Mouse (Mus musculus) adrenal gland, adult 8-10 months (tissue): ENCODE data around the gene Trim40. TPM values are rescaled to one million over a fixed set of nuclear protein-coding genes. Genes with fewer than 3 reads are reported as not detected.

ENCODE experiments used
- DNase-seq: peaks from one replicate; pipeline ENCODE4 v3.0.0; 2022
- total RNA-seq, 4 experiments: library from RNA; stranded (reverse); gene quantifications; 2 replicates each; pipeline ENCODE4 v1.2.4; 2022

The Trim40 gene
- total RNA-seq, result 1 to 10 TPM in 3 of 4 experiments, under 1 TPM in 1; 0.42 to 6.1 (median 3.3) TPM

DNA sequence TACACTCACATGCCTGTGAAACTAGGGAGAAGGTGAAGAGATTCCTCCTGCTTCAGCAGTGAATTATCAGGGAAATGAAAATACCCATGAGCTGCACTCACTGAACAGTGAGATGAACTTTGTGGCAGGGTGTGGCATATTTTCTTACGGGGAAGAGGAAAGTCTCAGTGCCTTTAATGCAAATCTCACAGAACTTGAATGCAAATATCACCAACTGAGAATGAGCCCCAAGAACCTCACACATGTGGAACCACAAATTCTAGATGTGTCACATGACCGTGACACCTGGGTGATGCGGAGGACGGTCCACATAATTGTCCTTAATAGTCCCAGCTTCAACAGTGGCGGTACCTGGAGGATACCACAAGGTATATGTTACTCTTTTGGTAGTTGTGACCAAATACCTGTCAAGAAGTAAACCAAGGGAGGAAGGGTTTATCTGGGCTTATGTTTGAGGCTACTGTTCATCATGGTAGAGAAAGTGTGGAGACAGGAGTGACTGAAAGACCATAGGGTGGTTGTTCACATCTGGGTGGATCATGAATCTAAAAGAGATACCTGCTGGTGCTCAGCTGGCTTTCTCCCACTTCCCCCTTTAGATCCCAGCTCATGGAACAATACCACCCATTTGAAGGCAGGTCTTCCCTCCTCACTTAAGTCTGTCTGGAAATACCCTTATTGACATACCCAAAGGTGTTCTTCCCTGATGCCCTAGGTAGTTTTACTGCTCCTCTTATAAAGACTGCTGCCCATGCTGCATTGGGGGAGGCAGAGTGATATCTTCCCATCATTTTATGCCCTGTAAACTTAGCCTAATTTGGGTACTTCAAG is at the start of gene Trim40:
Trim40 (minus strand) TSS at position 51 of the 831 bp plus-strand sequence.
- no peak for DNase-seq

DNA sequence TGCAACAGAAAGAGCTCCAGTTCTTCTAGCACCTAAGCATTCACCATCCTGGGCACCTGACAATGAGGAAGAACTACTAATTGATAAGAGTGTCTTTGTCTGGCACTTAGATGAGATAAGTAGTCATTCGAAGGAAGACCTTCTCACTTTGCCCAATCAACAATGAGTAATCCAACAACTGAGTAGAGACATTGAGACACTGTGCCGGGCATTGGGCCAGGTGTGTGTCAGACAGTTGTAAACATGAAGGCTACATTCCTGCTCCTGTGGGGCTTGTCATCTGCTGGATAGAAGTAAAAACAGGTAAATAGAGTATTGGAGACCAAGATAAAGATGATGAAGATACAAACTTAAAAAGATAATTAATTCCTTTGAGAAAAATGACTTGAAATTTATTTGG is 48.1 kb upstream of the Trim40 start:
- DNase-seq, result peak; percentile 66

DNA sequence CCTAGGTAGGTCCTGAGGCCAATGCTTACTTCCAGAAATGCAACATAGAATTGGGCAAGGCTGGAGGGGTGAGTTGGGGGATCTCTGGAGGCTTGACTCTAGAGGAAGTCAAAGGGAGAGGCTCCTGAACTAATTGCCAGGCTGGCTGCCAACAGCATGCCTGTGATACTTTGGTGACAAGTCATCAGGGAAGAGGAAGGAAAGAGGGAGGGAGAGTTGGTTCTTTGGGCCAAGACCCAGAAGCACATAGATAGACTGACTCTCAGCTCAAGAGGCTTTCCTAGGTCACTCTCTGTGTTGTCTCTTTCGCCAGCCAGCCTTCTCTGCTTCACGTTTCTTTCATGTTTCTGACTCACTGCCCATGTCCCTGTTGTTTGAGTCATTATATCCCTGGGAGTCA is 41.9 kb upstream of the Trim40 start:
- peak; percentile 65 for DNase-seq

DNA sequence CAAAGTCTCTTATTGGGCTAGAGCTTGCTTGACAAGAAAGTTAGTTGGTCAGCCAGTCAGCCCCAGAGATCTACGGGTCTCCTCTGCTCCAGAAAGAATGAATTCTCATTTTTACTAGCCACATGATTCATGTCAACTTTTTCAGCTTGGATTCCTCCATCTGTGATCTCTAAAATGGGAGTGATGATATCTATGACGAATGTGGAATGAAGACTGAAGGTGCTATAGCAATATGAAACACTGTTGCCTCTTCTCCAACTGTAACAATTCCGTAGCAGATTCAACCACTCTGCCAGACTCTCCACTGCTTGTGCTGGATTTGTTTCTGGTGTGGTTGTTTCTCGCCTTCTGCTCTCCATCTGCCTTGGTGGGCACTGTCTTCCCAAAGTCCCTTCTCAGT is 41.2 kb upstream of the Trim40 start:
- DNase-seq, result no peak

DNA sequence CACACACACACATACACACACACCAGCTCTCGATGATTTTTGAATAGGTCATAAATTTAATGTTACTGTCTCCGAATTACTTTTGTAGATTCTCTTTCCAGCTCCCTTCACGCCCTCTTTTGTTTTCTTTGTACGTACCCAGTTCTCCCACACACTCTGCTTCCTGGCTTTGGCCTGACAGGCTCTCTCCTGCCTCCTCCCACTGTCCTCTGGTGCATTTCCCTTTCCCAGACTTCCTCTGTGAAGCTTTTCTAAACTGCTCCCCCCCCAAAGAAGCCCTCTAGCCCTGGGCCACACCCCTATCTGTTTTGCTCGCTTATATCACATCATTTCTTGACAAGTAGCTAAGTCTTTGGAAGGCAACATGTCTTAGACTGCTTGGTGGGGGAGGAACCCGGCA is 40.3 kb upstream of the Trim40 start:
- no peak for DNase-seq

DNA sequence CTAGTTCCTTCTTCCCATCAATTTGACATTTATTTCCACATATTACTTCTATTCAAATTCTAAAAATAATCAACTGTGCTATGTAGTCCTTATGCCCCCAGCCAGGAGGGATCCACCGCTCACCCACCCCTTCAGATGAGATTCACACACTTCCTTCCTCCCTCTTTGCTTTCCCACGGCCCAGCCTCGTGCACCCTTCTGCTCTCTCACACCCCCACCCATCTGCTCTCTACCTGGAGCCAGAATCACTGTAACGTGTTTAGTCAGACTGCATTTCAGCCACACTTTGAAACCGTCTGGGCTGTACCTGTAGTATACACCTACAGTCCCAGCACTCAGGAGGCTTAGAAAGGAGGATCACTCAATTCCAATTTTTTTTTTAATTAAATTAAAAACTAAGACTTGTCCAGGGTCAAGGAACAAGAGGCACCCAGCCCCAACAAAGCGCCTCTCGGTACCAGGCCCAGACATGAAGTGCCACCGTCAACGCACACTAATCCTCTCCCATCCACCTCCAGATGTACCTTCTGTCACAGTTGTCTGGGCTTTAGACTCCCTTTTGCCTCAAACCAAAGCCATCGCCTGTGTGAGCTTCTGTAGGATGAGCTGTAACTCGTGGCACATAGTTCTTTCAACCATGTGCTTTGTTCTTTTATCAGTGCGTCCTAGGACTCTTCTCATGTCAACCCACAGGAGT is 39.5 kb upstream of the Trim40 start:
- no peak for DNase-seq

DNA sequence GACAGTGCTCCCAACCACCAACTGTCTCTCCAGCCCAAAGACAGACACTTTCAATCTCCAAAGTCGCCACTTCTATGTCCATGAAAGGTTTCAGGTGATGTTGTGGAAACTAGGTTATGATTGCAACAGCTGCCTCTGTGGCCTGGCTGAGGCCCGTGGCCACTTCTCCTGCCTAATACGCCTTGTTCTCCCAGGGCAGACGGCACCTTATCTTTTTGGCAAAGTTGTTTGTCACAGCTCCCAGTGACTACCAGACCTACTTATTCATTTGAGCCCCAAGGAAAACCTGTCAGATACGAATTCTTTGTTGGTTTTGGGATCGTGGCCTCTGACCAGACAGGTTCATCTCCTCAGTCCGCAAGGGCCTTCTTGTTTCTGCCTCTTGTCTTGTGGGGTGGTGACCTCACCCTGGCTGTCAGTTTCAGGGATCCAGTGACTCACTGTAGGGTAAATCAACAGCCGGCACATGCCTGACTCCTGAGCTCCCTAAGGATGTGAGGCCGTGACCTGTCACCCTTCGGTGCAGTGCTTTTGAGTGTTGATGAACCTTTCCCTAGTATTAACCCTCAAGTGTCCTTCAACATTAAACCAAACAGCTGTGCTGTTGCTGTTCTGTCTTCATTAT is 37.7 kb upstream of the Trim40 start:
- peak; percentile 53 for DNase-seq

DNA sequence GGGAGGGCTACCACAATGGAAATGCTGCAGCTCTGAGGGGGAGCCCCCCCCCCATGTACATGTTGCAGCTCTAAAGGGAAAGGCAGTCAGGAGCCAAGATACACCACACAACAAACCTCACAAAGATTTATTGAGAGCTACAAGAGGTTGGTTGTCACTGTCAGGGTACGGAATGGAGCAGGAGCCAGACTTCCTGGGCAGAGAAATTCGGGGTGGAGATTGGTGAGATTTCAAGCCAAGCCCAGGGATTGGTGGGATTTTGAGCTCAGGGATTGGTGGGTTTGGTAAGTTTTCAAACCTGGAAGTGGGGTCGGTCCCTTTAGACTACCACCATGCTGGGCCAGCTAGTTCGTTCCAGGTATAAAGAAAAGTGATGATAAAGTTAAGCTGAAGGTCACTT is 33.6 kb upstream of the Trim40 start:
- no peak for DNase-seq

DNA sequence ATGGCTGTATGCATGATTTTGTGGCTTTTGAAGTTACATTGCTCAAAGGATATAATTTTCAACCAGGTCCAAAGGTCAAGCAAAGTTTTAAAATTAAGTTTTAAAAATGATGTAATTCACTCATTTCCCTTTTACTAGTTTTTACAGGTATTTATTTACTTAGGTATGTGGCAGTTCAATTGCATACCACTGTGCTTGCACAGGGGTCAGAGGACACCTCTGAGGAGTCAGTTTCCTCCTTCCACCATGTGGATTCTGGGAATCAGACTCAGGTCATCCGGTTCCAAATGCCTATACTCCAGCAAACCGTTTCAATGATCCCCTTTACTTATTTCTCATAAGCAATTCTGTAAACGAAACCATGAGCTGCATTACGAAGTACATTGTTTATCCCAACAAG is 32.8 kb upstream of the Trim40 start:
- DNase-seq, result no peak

DNA sequence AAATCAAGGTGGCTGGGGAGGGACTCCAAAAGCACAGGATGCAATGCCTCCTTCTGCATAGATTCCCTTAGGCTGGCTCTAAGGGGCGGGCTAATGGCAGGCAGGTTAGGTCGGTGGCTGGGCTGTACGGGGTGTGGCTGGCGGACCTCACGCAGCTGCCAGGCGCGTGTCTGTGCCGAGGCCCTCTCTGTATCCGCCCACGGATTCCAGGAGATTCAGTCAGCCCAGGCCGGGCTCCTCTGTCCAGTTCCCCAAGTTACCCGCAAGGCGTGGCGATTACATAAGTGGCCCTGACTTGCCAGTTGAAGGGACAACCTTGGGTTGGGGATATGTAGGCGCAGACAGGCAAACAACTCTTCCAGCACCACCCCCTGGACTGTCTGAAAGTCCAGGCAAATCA is 30.3 kb upstream of the Trim40 start:
- peak; percentile 84 for DNase-seq

DNA sequence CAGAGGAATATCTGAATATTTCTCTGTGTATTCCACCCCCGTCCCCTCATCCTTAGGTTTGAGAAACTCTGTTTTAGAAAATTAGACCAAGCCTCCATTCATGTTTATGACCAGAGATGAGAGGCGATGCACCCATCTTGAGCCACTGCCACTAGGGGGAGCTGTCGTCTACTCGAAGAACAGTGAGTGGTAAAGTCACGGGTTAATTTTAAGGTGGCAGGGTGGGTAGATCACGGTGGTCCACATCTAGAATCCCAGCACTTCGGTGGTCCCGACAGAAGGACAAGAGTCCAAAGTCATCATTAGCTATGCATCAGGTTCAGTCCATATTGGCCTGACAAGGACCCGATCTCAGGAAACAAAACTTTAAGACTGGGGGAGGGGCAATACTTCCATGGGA is 25.2 kb upstream of the Trim40 start:
- no peak for DNase-seq

DNA sequence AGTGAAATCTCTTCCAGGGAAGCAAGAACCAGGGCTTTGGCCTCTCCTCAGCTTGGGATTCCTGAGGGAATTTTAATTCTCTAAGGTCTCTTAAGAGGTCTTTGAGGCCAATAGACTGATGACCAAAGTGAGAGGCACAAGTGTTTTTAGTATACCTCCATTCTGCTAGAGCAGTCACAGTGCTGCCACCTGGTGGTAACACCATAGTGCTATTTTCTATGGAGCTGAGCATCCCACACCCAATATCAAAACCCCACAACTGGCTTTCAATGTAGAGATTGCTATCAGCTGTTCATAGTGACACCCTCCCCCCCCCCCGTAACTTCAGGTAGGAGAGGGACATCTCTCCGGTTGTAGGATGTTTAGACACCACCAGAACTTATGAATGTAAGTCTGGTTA is 24.2 kb upstream of the Trim40 start:
- no peak for DNase-seq

DNA sequence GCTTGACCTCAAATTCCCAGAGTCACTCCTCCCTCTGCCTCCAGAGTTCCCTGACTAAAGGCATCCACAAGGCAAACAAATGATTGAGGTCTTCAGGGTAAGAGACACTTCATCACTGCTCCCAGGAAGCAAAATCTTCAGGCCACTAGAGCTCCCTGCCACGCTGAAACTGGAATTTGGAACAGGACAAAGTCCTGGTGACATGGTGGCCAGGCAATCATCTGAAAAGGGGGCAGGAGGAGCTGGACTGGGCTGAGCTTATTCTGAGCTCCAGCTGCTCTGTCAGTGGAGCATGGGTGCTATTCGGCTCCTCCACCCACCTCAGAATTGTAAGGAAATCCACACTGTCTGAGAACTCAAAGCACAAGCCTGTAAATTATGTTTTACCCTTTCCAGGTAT is 22.1 kb upstream of the Trim40 start:
- no peak for DNase-seq

DNA sequence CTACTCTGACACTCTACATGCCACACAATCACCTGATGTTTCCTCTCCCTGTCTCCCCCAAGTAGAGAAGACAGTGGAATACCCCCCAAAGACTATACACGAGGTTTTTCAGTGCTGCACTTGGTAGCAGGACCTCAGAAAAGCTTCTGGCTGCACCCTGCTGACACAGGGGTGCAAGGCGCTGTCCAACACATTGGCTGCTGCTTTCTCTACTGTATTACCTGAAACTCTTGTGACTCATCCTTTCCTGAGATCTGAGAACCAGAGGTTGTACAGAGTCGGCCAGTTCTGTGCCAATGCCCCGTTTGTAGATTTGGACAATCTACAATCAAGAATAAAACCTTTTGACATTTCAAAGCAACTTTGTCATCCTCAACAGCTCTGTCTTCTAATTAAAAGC is 19.9 kb upstream of the Trim40 start:
- DNase-seq, result no peak

DNA sequence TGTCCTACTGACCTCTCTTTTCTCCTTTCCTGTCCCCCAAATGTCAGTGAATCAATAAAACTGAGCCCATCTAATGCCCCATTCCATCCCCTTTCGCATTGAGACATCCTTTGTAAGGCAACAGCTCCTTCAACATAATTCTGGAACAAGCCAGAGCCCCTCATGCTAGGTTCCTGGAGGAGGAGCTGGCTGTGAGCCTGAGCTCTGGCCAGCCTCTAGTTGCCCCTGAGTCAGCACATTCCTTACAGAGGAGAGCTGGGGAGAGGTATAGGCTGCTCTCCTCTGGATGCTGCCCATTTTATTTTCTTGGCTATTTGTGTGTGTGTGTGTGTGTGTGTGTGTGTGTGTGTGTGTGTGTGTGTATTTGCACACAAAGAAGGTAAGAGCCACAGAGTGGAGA is 18.3 kb upstream of the Trim40 start:
- DNase-seq, result no peak

DNA sequence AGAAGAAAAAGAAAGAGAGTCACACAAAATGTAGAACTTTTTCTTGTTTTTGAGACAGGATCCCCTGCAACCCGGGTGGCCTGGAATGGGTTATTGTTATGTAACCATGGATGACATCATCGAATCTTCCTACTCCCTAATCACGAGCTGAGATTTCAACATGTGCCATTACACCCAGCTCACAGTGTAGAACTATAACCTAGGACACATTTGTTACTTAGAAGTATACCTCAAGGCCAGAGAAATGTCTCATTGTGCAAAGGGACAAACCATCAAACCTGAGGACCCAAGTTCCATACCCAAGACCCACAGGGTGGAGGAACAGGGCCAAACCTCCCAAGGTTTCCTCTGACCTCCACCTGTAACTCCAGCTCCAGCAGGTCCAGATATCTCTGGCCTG is 13.7 kb upstream of the Trim40 start:
- DNase-seq, result no peak

DNA sequence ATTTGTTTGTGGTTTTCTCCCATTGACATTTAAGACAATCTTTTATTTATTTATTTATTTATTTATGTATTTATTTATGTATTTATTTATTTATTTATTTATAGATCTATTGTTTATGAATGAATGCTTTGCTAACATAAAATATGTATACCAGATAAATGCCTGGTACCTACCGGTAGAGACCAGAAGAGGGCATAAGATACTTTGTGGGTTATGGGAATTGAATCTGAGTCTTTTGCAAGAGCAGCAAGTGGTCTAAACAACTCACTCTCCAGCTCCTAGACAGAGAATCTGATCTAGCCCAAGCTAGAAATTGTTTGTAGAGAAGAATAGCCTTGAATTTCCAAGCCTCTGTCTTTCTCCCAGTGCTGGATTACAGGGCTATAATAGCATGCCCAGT is 10.8 kb upstream of the Trim40 start:
- DNase-seq, result no peak

DNA sequence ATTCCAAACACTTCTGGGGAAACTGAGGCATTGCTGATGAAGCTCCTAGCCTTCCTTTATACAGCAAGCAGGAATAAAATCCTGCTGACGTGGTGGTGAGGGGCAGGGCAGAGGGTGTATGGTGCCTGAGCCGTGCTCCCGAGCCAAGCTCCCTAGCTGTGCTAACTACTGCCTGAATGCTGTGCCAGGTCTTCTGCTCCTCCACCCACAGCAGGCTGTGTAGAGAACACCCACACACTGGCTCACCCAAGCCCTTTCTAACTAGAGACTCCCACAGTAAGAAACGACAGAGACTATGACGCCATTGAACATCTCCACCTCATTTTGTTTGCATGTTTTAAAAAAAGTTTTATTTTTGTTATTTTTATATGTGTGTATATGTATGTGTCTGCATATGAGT is 10.1 kb upstream of the Trim40 start:
- DNase-seq, result no peak

DNA sequence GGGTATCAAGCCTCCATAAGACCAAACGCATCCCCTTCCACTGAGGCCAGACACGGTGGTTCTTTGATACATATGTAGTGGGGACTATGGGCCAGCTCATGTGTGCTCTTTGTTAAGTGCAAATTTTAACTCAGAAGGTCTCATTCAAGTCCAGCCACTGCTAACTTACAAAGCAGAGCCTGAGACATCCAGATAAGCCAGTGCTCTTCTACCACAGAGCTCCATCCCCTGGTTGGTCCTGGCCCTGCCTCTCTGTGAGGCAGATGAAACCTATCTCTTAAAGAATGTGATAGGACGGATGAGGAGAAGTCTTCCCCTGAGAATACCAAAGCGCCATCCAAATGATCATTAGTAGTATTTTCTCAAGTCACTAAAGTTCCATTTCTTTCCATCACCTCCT is 9.5 kb upstream of the Trim40 start:
- DNase-seq, result no peak

DNA sequence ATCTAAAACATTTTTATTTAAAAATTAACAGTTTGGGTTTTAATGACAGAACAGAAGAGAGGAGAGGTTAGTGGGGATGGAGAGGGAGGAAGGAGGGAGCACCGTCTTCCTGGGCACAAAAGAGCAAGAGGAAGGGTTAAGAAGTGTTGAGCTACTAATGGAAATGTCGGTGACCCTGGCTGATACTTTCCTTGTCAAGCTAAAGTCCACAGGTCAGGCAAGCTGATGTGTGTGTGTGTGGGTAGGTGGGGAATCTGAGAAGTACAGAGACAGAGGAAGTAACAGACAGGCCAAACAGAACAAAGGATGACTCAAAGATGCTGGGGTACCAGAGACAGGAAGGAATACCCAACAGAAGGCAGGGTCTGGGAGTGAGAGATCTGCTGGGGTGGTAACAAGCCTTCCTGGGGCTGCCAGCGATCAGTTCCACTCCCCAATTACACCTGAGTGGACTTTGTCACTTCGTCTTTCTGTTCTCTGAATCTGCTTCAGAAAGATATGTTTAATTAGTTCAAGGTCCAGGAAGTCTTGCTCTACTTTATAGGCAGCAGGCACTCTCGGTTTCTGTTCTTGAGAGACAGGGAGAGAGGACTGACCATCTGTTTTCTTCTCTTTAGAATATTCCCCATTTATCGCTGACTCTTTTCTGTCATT is 7.8 kb upstream of the Trim40 start, which contains the start of gene Trim31:
Trim31 (plus strand) TSS at position 567 of the 654 bp plus-strand sequence.
- DNase-seq, result no peak

DNA sequence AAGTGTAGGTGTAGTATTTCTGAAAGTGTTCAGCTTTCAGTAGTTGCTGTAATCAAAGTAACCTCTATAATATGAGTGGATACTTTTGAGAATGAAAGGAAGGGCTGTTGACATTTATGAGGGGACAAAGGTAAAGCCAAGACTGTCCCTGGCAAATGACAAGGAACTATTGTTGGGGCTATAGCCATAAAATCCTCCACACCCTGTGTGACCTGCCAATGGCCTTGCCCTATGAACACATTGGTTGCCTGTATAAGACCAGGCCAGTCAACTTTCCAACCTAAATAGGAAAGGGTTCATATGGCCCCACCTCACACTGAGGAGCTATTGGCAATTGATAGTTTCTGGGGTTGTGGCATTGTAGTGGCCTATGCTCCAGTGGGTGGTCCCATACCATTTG is 7.1 kb upstream of the Trim40 start:
- DNase-seq, result no peak

DNA sequence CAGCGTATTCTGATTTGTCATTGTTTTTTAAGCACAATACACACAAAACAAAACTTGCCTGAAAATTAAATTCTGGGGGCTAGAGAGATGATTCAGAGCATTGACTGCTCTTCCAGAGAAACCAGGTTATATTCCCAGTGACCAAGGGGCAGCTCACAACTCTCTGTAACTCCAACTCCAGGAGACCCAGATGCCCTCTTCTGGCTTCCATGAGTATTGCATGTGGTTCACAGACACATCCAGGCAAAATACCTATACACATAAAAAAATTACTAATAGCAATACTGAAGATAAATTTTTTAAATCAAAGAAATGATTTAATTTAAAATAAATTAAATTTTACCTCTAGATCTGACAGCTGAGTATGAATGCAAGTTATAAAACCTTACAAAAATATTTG is 6.7 kb upstream of the Trim40 start:
- no peak for DNase-seq

DNA sequence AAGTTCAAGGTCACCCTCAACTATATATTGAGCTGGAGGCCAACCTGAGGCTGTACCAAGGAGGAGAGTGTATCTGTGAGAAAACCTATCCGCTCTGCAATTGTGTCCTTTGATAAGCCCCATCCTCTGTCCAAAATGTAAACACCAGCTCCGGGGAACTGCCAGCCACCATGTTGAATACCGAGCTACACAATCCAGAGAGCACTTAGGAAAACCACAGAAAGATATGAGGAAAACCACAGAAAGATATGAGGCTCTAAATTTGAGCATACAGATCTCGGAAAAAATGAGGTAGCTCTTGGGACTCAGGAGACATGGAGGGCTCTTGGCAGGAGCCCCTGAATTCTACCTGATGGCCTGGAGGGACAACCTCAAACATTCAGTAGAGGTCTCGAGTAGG is 3.5 kb upstream of the Trim40 start:
- DNase-seq, result no peak
